Mouse (Mus musculus): ENCODE data around the gene Rnf168. TPM values are rescaled to one million over a fixed set of nuclear protein-coding genes. Genes with fewer than 3 reads are reported as not detected.
A peak's percentile ranks its signal among the peaks of the same experiment; 100 is the strongest.

Rnf168 gene
- total RNA-seq, 2 experiments from 2014 or later, result 23.8 to 44.0 TPM

GRCm38 (mm10) chr16:32311970-32312369, 34.7 kb downstream of the Rnf168 start:
- no peak for ATAC-seq (replicated peaks; ENCODE audit: low FRiP score, low TSS enrichment, poor library complexity, severe bottlenecking)

- ATAC-seq (replicated peaks; ENCODE audit: low FRiP score, low TSS enrichment, poor library complexity, severe bottlenecking), result no peak
These were observed 35.1 kb downstream of the Rnf168 start for GRCm38 (mm10) chr16:32312386-32312785.

DNA sequence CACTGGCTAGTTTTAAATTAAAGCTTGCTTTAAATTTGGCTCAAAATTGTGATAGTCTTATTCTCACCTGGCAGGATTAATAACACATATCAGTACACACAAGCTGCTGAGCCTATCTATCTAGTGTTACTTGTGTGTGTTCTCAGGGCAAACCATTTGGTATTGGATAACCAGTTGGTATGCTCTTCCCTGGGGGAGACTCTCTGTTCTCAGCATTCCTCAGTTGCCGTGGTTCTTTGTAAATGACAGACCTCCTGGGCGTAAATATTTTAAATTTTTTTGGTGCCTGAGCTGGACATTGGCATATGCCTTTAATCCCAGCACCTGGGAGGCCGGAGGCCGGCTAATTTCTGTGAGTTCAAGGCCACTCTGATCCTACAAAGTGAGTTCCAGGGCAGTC, 35.6 kb downstream of the Rnf168 start:
- no peak for ATAC-seq (replicated peaks; ENCODE audit: low FRiP score, low TSS enrichment, poor library complexity, severe bottlenecking)

DNA sequence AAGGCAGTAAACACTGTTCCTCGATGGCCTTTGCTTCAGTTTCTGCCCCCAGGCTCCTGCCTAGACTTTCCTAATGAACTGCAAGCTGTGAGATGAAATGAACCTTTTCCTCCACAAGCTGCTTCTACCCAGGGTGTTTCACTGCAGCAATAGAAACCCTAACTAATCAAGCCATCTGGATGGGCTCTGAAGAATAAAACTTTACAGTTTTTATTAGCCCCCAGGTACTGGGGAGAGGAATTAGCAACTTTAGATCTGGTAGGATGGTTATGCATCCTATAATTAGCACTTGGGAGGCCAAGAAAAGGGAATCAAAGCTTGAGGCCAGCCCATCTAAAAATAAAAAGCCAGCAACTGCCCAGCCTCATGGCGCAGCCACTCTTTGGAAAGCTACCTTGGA, 39.3 kb downstream of the Rnf168 start:
- no peak for ATAC-seq (replicated peaks; ENCODE audit: low FRiP score, low TSS enrichment, poor library complexity, severe bottlenecking)

DNA sequence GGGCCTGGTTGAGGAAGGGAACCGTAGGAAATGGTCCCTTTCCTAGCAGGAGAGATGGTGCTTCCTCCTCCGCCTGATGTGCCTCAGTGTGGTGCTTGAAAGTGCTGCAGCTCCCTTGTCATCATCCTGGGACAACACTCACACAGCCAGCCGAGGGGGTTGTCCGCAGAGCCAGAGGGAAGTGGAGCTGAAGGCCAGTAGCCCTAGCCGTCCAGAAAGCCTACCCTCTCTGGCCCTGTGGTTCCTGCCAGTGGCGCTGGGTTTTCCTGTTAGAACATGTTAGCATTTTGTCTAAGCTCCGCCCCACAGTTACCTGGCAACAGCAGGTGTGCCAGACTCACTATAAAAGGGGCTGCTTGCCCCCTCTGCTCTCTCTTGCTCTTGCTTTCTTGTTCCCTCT, 46.7 kb downstream of the Rnf168 start:
- no peak for ATAC-seq (replicated peaks; ENCODE audit: low FRiP score, low TSS enrichment, poor library complexity, severe bottlenecking)

GRCm38 (mm10) chr16:32330876-32331670, 53.8 kb downstream of the Rnf168 start:
- ATAC-seq (replicated peaks; ENCODE audit: low FRiP score, low TSS enrichment, poor library complexity, severe bottlenecking), result no peak

GRCm38 (mm10) chr16:32332040-32332555, 54.8 kb downstream of the Rnf168 start, which contains the start of gene Ubxn7:
TSS of gene Ubxn7 (plus strand) at chr16:32332257.
- peak; percentile 92 for ATAC-seq (replicated peaks; ENCODE audit: low FRiP score, low TSS enrichment, poor library complexity, severe bottlenecking)

- peak; percentile 63; the same call in 1 of the 2 replicates for ATAC-seq (replicated peaks; ENCODE audit: low FRiP score, low TSS enrichment, poor library complexity, severe bottlenecking)
These were observed 55.6 kb downstream of the Rnf168 start for GRCm38 (mm10) chr16:32332556-32333511.

DNA sequence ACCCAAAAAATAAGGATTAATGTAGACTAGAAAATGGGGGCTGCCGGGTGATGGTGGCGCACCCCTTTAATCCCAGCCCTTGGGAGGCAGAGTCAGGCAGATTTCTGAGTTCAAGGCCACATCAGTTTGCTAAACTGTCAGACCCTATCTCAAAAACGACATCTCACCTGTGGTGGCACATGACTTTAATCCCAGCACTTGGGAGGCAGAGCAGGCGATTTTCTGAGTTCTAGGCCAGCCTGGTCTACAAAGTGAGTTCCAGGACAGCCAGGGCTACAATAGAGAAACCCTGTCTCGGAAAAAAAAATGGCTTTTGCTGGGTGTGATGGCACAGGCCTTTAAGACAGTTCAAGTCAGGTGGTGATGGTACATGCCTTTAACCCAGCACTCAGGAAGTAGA, 57.9 kb downstream of the Rnf168 start:
- ATAC-seq (replicated peaks; ENCODE audit: low FRiP score, low TSS enrichment, poor library complexity, severe bottlenecking), result no peak

DNA sequence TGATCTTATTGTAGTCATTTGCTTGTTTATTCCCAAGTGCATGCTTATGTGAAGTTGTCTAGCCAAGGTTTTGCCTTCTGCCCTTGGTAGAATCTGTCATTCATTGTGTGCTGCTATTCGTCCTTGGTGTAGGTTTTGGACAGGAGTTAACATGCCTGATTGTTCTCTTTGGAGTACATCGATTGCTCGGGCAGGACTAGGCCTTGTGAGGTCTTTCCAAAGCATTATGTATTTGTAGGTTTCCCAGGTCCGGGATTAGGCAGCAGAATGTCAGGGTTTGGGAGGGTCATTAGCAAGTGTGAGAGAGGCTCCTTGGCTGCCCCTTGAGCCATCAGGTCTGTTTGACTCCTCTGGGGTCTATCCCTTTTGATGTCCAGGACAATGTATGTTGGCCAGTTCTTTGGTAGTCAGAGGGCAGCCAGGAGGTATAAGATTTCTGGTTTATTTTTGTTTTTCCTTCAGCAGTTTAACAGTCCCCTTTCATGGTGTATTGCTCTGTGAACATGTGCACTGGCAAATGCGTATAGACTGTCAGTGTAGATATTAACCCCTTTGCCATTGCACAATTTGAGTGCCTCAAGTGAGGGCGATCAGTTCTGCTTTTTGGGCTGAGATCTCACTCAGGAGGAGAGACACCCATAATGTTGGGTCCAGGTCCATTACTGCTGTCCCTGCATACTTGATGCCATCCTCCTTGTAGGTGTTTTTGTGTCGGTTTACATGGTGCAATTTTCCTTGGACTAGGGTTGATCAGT, 58.9 kb downstream of the Rnf168 start:
- no peak for ATAC-seq (replicated peaks; ENCODE audit: low FRiP score, low TSS enrichment, poor library complexity, severe bottlenecking)

- ATAC-seq (replicated peaks; ENCODE audit: low FRiP score, low TSS enrichment, poor library complexity, severe bottlenecking), result no peak
These were observed 59.7 kb downstream of the Rnf168 start for GRCm38 (mm10) chr16:32337001-32337400.

DNA sequence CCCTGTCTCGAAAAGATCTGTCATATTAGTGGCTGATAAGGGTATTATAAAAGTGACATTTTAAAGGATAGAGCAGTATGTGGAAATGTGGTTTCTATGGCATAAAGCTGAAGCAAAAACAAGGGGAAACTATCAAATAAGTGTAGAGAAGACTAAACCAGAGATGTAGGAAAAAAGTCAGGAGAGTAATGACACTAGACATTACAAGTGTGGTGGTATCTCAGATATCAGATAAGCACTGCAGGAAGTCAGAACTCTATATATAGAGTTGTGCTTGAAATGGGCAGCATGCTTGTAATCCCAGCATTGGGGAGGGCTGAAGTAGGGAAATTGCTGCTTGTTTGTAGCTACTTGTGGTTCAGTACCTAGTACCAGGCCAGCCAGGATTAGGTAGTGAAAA, 63.2 kb downstream of the Rnf168 start:
- ATAC-seq (replicated peaks; ENCODE audit: low FRiP score, low TSS enrichment, poor library complexity, severe bottlenecking), result no peak

- ATAC-seq (replicated peaks; ENCODE audit: low FRiP score, low TSS enrichment, poor library complexity, severe bottlenecking), result no peak
These were observed 68.3 kb downstream of the Rnf168 start for GRCm38 (mm10) chr16:32345521-32345920.

DNA sequence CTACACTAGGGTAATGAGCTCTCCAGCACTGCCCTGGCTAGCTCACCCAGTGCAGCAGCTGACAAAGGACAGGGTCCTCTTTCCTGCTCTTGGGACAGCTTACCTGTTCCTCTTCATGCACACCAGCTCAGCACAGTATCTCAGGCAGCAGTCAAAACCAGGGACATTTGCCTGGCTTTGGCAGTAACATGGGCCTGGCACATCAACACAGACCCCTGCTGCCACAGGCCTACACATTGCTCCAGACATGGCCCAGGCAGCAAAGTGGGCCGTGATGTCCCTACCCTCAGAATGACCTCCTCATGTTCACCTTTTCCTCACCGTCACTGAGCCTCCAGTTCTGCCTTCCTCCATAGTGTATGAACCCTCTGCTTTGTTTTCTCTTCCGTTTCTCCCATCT, 73.5 kb downstream of the Rnf168 start:
- no peak for ATAC-seq (replicated peaks; ENCODE audit: low FRiP score, low TSS enrichment, poor library complexity, severe bottlenecking)

Other genes with a start within 250 kb of the Rnf168 start
- gene Pak2, start 198.1 kb upstream of the Rnf168 start, total RNA-seq (2014; fragmentation: Nextera tagmentation), result 29.9 and 48.9 TPM in 2 replicates
- gene Pak2, start 198.1 kb upstream of the Rnf168 start, total RNA-seq (2017), result 39.2 and 44.8 TPM in 2 replicates
- 31.9 and 53.7 TPM in 2 replicates for gene Pigx, start 177.7 kb upstream of the Rnf168 start, total RNA-seq (2014; fragmentation: Nextera tagmentation)
- 24.8 and 43.2 TPM in 2 replicates for gene Pigx, start 177.7 kb upstream of the Rnf168 start, total RNA-seq (2017)
- 8.0 and 11.6 TPM in 2 replicates for gene Cep19, start 177.7 kb upstream of the Rnf168 start, total RNA-seq (2014; fragmentation: Nextera tagmentation)
- 11.7 and 19.5 TPM in 2 replicates for gene Cep19, start 177.7 kb upstream of the Rnf168 start, total RNA-seq (2017)
- gene Nrros, start 111.9 kb upstream of the Rnf168 start, total RNA-seq (2014; fragmentation: Nextera tagmentation), result 40.4 and 53.3 TPM in 2 replicates
- 33.4 and 40.3 TPM in 2 replicates for gene Nrros, start 111.9 kb upstream of the Rnf168 start, total RNA-seq (2017)
- 0.81 TPM in 1 of 2 replicates, not detected in the other for gene Bex6, start 97.6 kb upstream of the Rnf168 start, total RNA-seq (2014; fragmentation: Nextera tagmentation)
- 3.6 TPM in 1 of 2 replicates, not detected in the other for gene Bex6, start 97.6 kb upstream of the Rnf168 start, total RNA-seq (2017)
- 17.3 and 20.0 TPM in 2 replicates for gene Fbxo45, start 30.3 kb upstream of the Rnf168 start, total RNA-seq (2014; fragmentation: Nextera tagmentation)
- gene Fbxo45, start 30.3 kb upstream of the Rnf168 start, total RNA-seq (2017), result 19.4 and 26.9 TPM in 2 replicates
- 11.8 and 17.1 TPM in 2 replicates for gene Wdr53, start 30.2 kb upstream of the Rnf168 start, total RNA-seq (2014; fragmentation: Nextera tagmentation)
- gene Wdr53, start 30.2 kb upstream of the Rnf168 start, total RNA-seq (2017), result 15.9 and 21.6 TPM in 2 replicates
- not detected in 2 replicates for gene Smco1, start 6.0 kb upstream of the Rnf168 start, total RNA-seq (2014; fragmentation: Nextera tagmentation)
- not detected in 2 replicates for gene Smco1, start 6.0 kb upstream of the Rnf168 start, total RNA-seq (2017)
- gene Ubxn7, start 54.8 kb downstream of the Rnf168 start, total RNA-seq (2014; fragmentation: Nextera tagmentation), result 22.2 and 29.3 TPM in 2 replicates
- 32.3 and 32.7 TPM in 2 replicates for gene Ubxn7, start 54.8 kb downstream of the Rnf168 start, total RNA-seq (2017)
- not detected in 2 replicates for gene Tm4sf19, start 123.0 kb downstream of the Rnf168 start, total RNA-seq (2014; fragmentation: Nextera tagmentation)
- gene Tm4sf19, start 123.0 kb downstream of the Rnf168 start, total RNA-seq (2017), result not detected in 2 replicates
- gene Tctex1d2, start 142.2 kb downstream of the Rnf168 start, total RNA-seq (2014; fragmentation: Nextera tagmentation), result 7.1 and 11.1 TPM in 2 replicates
- gene Tctex1d2, start 142.2 kb downstream of the Rnf168 start, total RNA-seq (2017), result 14.3 and 17.2 TPM in 2 replicates
- 68.8 and 73.7 TPM in 2 replicates for gene Pcyt1a, start 153.5 kb downstream of the Rnf168 start, total RNA-seq (2014; fragmentation: Nextera tagmentation)
- gene Pcyt1a, start 153.5 kb downstream of the Rnf168 start, total RNA-seq (2017), result 69.0 and 78.2 TPM in 2 replicates
- gene Slc51a, start 210.4 kb downstream of the Rnf168 start, total RNA-seq (2014; fragmentation: Nextera tagmentation), result 2.7 TPM in 1 of 2 replicates, not detected in the other
- 0.53 and 1.3 TPM in 2 replicates for gene Slc51a, start 210.4 kb downstream of the Rnf168 start, total RNA-seq (2017)
- gene Zdhhc19, start 218.8 kb downstream of the Rnf168 start, total RNA-seq (2014; fragmentation: Nextera tagmentation), result 1.2 TPM in 1 of 2 replicates, not detected in the other
- gene Zdhhc19, start 218.8 kb downstream of the Rnf168 start, total RNA-seq (2017), result not detected in 2 replicates

All from megakaryocyte-erythroid progenitor cell, adult 5-6 weeks (primary cell).